Mouse (Mus musculus) heart, embryonic 14.5 days (tissue): ENCODE data around the gene Cd79a. TPM values are rescaled to one million over a fixed set of nuclear protein-coding genes. Genes with fewer than 3 reads are reported as not detected.

Experiments used
- ATAC-seq: fragments of 200-750 bp; cut with Nextera tagmentation; 2 replicates; pipeline ENCODE4 v1.8.0; 2017; ENCODE audit warnings: low read depth, moderate TSS enrichment; ENCODE audit not compliant: insufficient number of reproducible peaks, insufficient read depth, low FRiP score
- H3K27ac ChIP-seq, 2 experiments: fragments of 200-500 bp in 1 of 2; fragments of 300-500 bp in 1 of 2; sonication (generic) in 1 of 2; replicated peaks in 1 of 2; 2 replicates each; pipeline ENCODE4 v1.5.1; 2012 to 2014; ENCODE audit warnings: low read depth in 2 of 2, low read length in 2 of 2, control low read depth in 1 of 2, mild to moderate bottlenecking in 1 of 2, mixed read lengths in 1 of 2; ENCODE audit not compliant: control insufficient read depth in 1 of 2, insufficient read depth in 1 of 2
- H3K27me3 ChIP-seq: fragments of 300-500 bp; sonication (generic); 2 replicates; pipeline ENCODE4 v1.6.1; 2014; ENCODE audit warnings: mild to moderate bottlenecking, low read length, control low read depth; ENCODE audit not compliant: control insufficient read depth, insufficient read depth
- H3K36me3 ChIP-seq: fragments of 300-500 bp; sonication (generic); 2 replicates; pipeline ENCODE4 v1.6.1; 2014; ENCODE audit warnings: mild to moderate bottlenecking, control low read depth, low read length, mixed read lengths; ENCODE audit not compliant: control insufficient read depth, insufficient read depth
- H3K4me1 ChIP-seq, 2 experiments: fragments of 200-500 bp in 1 of 2; fragments of 300-500 bp in 1 of 2; sonication (generic) in 1 of 2; 2 replicates each; pipeline ENCODE4 v1.6.1; 2012 to 2014; ENCODE audit warnings: low read length in 2 of 2, control low read depth in 1 of 2, mixed read lengths in 1 of 2; ENCODE audit not compliant: control insufficient read depth in 2 of 2, insufficient read depth in 2 of 2
- H3K4me2 ChIP-seq: fragments of 300-500 bp; sonication (generic); 2 replicates; pipeline ENCODE4 v1.6.1; 2014; ENCODE audit warnings: mild to moderate bottlenecking, low read length
- H3K4me3 ChIP-seq, 2 experiments: fragments of 200-500 bp in 1 of 2; fragments of 300-500 bp in 1 of 2; sonication (generic) in 1 of 2; 2 replicates each; pipeline ENCODE4 v1.5.1; 2012 to 2014; ENCODE audit warnings: low read length in 2 of 2, mild to moderate bottlenecking in 2 of 2, control low read depth in 1 of 2, low read depth in 1 of 2, moderate library complexity in 1 of 2; ENCODE audit not compliant: control insufficient read depth in 1 of 2, insufficient read depth in 1 of 2
- H3K9ac ChIP-seq: fragments of 300-500 bp; sonication (generic); 2 replicates; pipeline ENCODE4 v1.6.1; 2014; ENCODE audit warnings: mild to moderate bottlenecking, low read length
- H3K9me3 ChIP-seq: fragments of 300-500 bp; sonication (generic); 2 replicates; pipeline ENCODE4 v1.6.1; 2016; ENCODE audit warnings: low read length, control low read depth; ENCODE audit not compliant: control insufficient read depth
- WGBS: fragments of 180-500 bp; shearing (Covaris S2); extraction: QIAGEN DNeasy Blood & Tissue Kit; methylation state at CpG from one replicate; pipeline ENCODE4 v1.1.7; 2014; 5-methylcytosine and 5-hydroxymethylcytosine counted together
- polyA plus RNA-seq: library from polyadenylated mRNA; unstranded; fragments of >200 nt; fragmentation: Nextera tagmentation; extraction: Ambion mirVana; gene quantifications from 2 replicates; pipeline ENCODE4 v1.2.1, GENCODE M21; 2014

The Cd79a gene
- polyA plus RNA-seq, 1 experiment from 2014 or later = not detected

- H3K9me3 ChIP-seq = no peaks in the 10 kb centered on the region
- WGBS = 37% methylated on average over 6 of the region's 6 CpGs
- no peaks in the 10 kb centered on the region for H3K4me1 ChIP-seq
- H3K4me2 ChIP-seq = no peak overlapping the region
- no peak overlapping the region for H3K9ac ChIP-seq
- H3K27ac ChIP-seq = no peak overlapping the region
- H3K36me3 ChIP-seq = peaks cover 20% of the 10 kb centered on the region
- no peak overlapping the region for H3K4me3 ChIP-seq
- no peak for ATAC-seq
- H3K27me3 ChIP-seq = peaks cover 70% of the 10 kb centered on the region
Measured at GRCm38 (mm10) chr7:24930475-24930874, 33.3 kb downstream of the Cd79a start.

DNA sequence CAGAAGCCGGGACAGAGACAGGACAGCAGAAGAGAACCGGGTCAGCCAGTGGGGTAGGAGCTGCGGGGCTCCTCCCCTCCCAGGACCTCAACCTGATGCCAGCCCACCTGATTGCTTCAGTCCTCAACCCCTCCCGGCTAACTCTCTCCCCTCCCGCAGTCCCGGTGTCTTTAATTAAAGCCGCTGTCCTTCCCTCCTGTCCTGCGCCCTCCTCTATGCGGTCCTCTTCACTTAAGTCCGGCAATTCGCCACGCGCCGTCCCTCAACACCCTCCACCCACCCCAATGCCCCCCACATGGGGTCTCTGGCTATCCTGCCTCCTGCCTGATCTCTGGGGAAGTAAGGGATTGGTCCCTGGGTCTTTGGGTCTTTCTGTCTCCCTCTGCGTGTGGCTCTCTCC lies 34.5 kb downstream of the Cd79a start:
- under 1% methylated on average over 15 of the region's 15 CpGs for WGBS
- no peak for ATAC-seq
- H3K4me3 ChIP-seq = no peak overlapping the region
- no peak overlapping the region for H3K4me2 ChIP-seq
- no peak overlapping the region for H3K27ac ChIP-seq
- H3K27me3 ChIP-seq = peaks cover 82% of the 10 kb centered on the region
- H3K36me3 ChIP-seq = peaks cover 9% of the 10 kb centered on the region
- no peak overlapping the region for H3K9ac ChIP-seq
- no peaks in the 10 kb centered on the region for H3K4me1 ChIP-seq
- no peaks in the 10 kb centered on the region for H3K9me3 ChIP-seq

- Histone ChIP-seq H3K4me1 (peaks cover 2 to 4% of the 10 kb centered on the region in 2 experiments; a peak in 2 of 4 replicates), H3K4me3 (no peak overlapping the region), H3K9ac (no peak overlapping the region), H3K27ac (no peak overlapping the region), H3K36me3 (no peaks in the 10 kb centered on the region), H3K9me3 (no peaks in the 10 kb centered on the region), H3K4me2 (no peak overlapping the region), H3K27me3 (peaks cover 97% of the 10 kb centered on the region)
- no peak for ATAC-seq
- WGBS = 4% methylated on average over 6 of the region's 6 CpGs
Measured at GRCm38 (mm10) chr7:24943641-24944040, 46.5 kb downstream of the Cd79a start.

DNA sequence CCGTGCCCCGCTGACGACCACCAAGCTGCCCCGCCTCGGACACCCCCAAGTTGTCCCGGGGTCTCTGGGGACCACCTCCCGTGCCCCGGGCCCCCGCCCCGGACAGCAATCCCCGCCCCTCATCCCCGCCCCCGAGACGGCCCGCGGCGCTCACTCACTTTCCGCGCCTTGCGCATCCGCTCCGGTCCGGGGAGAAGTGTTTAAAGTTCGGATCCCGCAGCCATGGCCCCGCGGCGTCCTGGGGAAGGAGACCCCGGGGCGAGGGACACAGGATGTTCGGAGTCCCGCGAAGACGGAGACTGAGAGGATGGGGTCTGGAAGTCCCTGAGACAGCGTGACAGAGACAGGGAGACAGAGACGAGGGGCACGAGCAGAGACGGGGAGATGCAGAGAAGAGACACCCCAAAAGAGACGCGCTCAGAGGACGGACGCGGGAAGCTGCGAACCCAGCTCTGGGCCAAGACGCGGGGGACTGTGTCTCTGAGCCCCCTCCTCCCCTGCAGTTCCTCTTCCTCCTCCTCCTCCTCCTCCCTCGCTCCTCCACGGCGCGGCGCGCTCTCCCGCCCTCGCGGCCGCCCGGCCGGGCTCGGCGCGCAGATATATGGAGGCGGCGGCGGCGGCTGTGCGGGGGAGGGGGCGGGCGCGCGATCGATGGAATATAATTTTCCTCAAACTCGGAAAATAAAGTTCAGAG lies 47.2 kb downstream of the Cd79a start, which contains the start of gene Gm4881:
Gene Gm4881, minus strand, starts transcription at position 238 of the 694 bp plus-strand sequence.
- peaks cover 2 to 4% of the 10 kb centered on the region in 2 experiments; a peak in 2 of 4 replicates for H3K4me1 ChIP-seq
- peak within 1 kb of the TSS; percentile 63 for H3K4me2 ChIP-seq
- peaks cover 96% of the 10 kb centered on the region for H3K27me3 ChIP-seq
- WGBS = 1% methylated on average over 57 of the region's 72 CpGs
- no peak within 1 kb of the TSS for H3K27ac ChIP-seq
- no peak within 1 kb of the TSS for H3K9ac ChIP-seq
- H3K4me3 ChIP-seq = peak within 1 kb of the TSS; percentile 11 to 23
- H3K36me3 ChIP-seq = no peaks in the 10 kb centered on the region
- ATAC-seq = no peak
- no peaks in the 10 kb centered on the region for H3K9me3 ChIP-seq

- no peak for ATAC-seq
- WGBS = 1% methylated on average over 7 of the region's 7 CpGs
Measured at GRCm38 (mm10) chr7:24947316-24948048, 50.3 kb downstream of the Cd79a start.

DNA sequence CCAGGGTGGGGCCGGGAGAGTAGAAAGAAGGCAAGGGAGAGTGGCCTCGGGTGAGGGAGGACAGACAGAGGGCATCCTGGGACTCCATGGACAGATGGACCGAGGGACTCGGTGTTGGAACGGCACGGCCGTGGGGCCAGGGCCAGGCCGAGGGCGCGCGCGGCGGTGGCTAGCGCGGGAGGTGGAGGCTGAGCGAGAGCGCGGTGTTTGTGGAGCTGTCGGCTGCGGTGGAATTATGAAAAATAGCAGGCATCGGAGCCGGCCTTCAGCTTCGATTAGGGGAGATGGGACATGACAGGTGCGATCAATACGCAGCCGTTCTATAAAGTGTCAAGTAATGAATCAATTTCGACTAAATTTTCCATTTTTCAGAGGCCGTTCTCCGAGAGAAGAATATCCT lies 51.6 kb downstream of the Cd79a start:
- no peak overlapping the region for H3K9ac ChIP-seq
- no peak overlapping the region for H3K4me3 ChIP-seq
- peaks cover 2 to 4% of the 10 kb centered on the region in 2 experiments; a peak in 2 of 4 replicates for H3K4me1 ChIP-seq
- no peaks in the 10 kb centered on the region for H3K9me3 ChIP-seq
- H3K4me2 ChIP-seq = no peak overlapping the region
- H3K27me3 ChIP-seq = peaks cover 100% of the 10 kb centered on the region
- no peak for ATAC-seq
- WGBS = 5% methylated on average over 29 of the region's 29 CpGs
- no peaks in the 10 kb centered on the region for H3K36me3 ChIP-seq
- no peak overlapping the region for H3K27ac ChIP-seq

More at GRCm38 (mm10) chr7:24947316-24948048, 50.3 kb downstream of the Cd79a start:
- Histone ChIP-seq H3K4me2 (no peak overlapping the region), H3K4me1 (peaks cover 2 to 4% of the 10 kb centered on the region in 2 experiments; a peak in 2 of 4 replicates), H3K9me3 (no peaks in the 10 kb centered on the region), H3K9ac (no peak overlapping the region), H3K27ac (no peak overlapping the region), H3K27me3 (peaks cover 100% of the 10 kb centered on the region), H3K4me3 (no peak overlapping the region), H3K36me3 (no peaks in the 10 kb centered on the region)

GRCm38 (mm10) chr7:24949958-24950623 lies 52.9 kb downstream of the Cd79a start:
- H3K27me3 ChIP-seq = peaks cover 100% of the 10 kb centered on the region
- no peaks in the 10 kb centered on the region for H3K36me3 ChIP-seq
- no peak for ATAC-seq
- H3K9me3 ChIP-seq = no peaks in the 10 kb centered on the region
- WGBS = 2% methylated on average over 8 of the region's 8 CpGs
- no peak overlapping the region for H3K27ac ChIP-seq
- no peak overlapping the region for H3K9ac ChIP-seq
- H3K4me2 ChIP-seq = no peak overlapping the region
- no peak overlapping the region for H3K4me3 ChIP-seq
- peaks cover 3 to 10% of the 10 kb centered on the region in 2 experiments; a peak in 2 of 4 replicates for H3K4me1 ChIP-seq
